Mouse (Mus musculus) myocyte (in vitro differentiated cells): ENCODE data around the gene Atp2b2.

Experiments
- MAX ChIP-seq: IDR thresholded peaks from one replicate; pipeline ENCODE4 v1.6.1; 2011; ENCODE audit warnings: low read depth, mild to moderate bottlenecking, control low read depth
- MYOG ChIP-seq, 3 experiments: IDR thresholded peaks; one replicate each; pipeline ENCODE4 v1.6.1; 2011; ENCODE audit warnings: control low read depth in 2 of 3, low read depth in 2 of 3, mild to moderate bottlenecking in 2 of 3; ENCODE audit not compliant: insufficient read length in 2 of 3, control insufficient read depth in 1 of 3, insufficient read depth in 1 of 3
- POLR2A ChIP-seq: IDR thresholded peaks from one replicate; pipeline ENCODE4 v1.6.1; 2011; ENCODE audit warnings: low read depth, mild to moderate bottlenecking, control low read depth, moderate library complexity; ENCODE audit not compliant: insufficient read length
- REST ChIP-seq: IDR thresholded peaks from one replicate; pipeline ENCODE4 v1.6.1; 2011; ENCODE audit warnings: mild to moderate bottlenecking, control low read depth, moderate library complexity; ENCODE audit not compliant: insufficient read depth, insufficient read length
- TCF12 ChIP-seq: IDR thresholded peaks from one replicate; pipeline ENCODE4 v1.6.1; 2011; ENCODE audit warnings: mild to moderate bottlenecking, control low read depth; ENCODE audit not compliant: poor library complexity, insufficient read depth, severe bottlenecking
- USF1 ChIP-seq: IDR thresholded peaks from one replicate; pipeline ENCODE4 v1.6.1; 2011; ENCODE audit warnings: low read depth, mild to moderate bottlenecking, control low read depth, moderate library complexity

DNA sequence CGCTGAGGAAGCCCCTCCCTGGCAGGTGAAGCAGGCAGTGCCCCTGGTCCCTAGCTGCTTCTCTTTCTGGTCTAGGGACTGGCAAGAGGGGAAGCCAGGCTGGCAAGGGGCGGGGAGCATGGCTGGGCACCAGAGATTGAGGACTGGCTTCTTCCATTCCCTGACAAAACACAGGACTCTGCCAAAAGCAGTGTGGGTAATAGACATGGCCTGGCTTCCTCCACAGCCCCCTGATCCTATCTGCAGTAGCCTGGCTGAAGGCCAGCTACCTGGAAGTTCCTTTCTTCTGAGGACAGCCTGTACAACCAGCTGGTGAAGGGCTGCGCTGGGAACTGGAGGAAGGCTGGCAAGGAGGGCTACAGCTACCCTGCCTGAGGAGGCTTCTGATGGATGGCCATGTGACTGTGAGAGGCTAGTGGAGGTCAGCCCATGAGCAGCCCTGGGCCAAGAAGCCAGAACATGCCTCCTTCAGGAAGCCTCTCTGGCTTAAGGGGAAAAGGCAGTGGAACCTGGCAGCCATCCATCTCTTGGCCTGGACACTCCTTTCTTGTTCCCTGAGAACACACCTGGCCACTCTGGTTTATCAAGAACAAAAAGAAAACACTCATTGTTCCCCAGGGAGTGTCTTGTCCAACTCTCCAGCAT is 131.9 kb downstream of the Atp2b2 start:
- no peak for TF ChIP-seq MYOG (IDR thresholded peaks at IDR 0.05; ENCODE audit: control insufficient read depth in 1 of 3, insufficient read depth in 1 of 3, insufficient read length in 2 of 3, low read depth in 2 of 3)
- no peak for TF ChIP-seq REST
- no peak for TF ChIP-seq TCF12
- TF ChIP-seq MAX: no peak
- TF ChIP-seq USF1: no peak
- TF ChIP-seq POLR2A: no peak
